Mouse (Mus musculus) CH12.LX (cell line): ENCODE results near the gene Ptprs. TPM values are rescaled to one million over a fixed set of nuclear protein-coding genes. Genes with fewer than 3 reads are reported as not detected.

Experiments used
- DNase-seq: peaks from one replicate; pipeline ENCODE4 v3.0.0-alpha.2; 2013; ENCODE audit errors: extremely low read depth
- H3K27ac ChIP-seq: 2 replicates; pipeline ENCODE4 v1.5.1; 2012; ENCODE audit warnings: low read depth, mild to moderate bottlenecking, control low read depth, moderate library complexity; ENCODE audit not compliant: insufficient read depth
- H3K27me3 ChIP-seq: replicated peaks from 2 replicates; pipeline ENCODE3; 2012; ENCODE audit warnings: inconsistent platforms
- H3K36me3 ChIP-seq, 2 experiments: replicated peaks in 1 of 2; 2 replicates each; pipeline versions ENCODE3 to v1.6.1; 2012; ENCODE audit warnings: inconsistent platforms in 1 of 2, low read length in 1 of 2, mild to moderate bottlenecking in 1 of 2, mixed read lengths in 1 of 2, moderate library complexity in 1 of 2; ENCODE audit not compliant: control insufficient read depth in 1 of 2, insufficient read depth in 1 of 2
- H3K4me1 ChIP-seq, 2 experiments: 2 replicates each; pipeline ENCODE4 v1.6.1; 2012; ENCODE audit warnings: inconsistent platforms in 1 of 2, moderate library complexity in 1 of 2; ENCODE audit not compliant: insufficient read depth in 2 of 2, control insufficient read depth in 1 of 2
- H3K4me2 ChIP-seq: 2 replicates; pipeline ENCODE4 v1.6.1; 2012; ENCODE audit warnings: low read depth, mild to moderate bottlenecking, control low read depth; ENCODE audit not compliant: poor library complexity, insufficient read depth, severe bottlenecking
- H3K4me3 ChIP-seq, 3 experiments: fragments of 150-350 bp in 1 of 3; sonication (generic) in 1 of 3; replicated peaks in 1 of 3; 2 replicates each; pipeline versions ENCODE3 to v1.5.1; 2011 to 2012; ENCODE audit warnings: low read depth in 2 of 3, low read length in 2 of 3, mild to moderate bottlenecking in 2 of 3, moderate library complexity in 2 of 3, control low read depth in 1 of 3, improper control_type of control experiment in 1 of 3, inconsistent platforms in 1 of 3, mixed read lengths in 1 of 3; ENCODE audit not compliant: poor library complexity in 1 of 3
- H3K79me2 ChIP-seq: replicated peaks from 2 replicates; pipeline ENCODE4 v1.6.1; 2012; ENCODE audit warnings: mild to moderate bottlenecking, moderate library complexity; ENCODE audit not compliant: control insufficient read depth, poor library complexity, insufficient read depth, severe bottlenecking; ENCODE audit errors: extremely low read depth
- H3K9ac ChIP-seq: 2 replicates; pipeline ENCODE4 v1.6.1; 2012; ENCODE audit warnings: low read depth, mild to moderate bottlenecking, control low read depth, moderate library complexity; ENCODE audit not compliant: insufficient read depth
- H3K9me3 ChIP-seq: replicated peaks from 2 replicates; pipeline ENCODE3; 2012; ENCODE audit warnings: low read length, inconsistent platforms, mixed read lengths
- BHLHE40 ChIP-seq: IDR thresholded peaks from 2 replicates; pipeline ENCODE4 v1.6.1; 2011; ENCODE audit warnings: mild to moderate bottlenecking, low read depth, low read length, improper control_type of control experiment
- CHD1 ChIP-seq: IDR thresholded peaks from 2 replicates; pipeline ENCODE4 v1.6.1; 2012; ENCODE audit warnings: low read depth, low read length, improper control_type of control experiment, inconsistent platforms
- CHD2 ChIP-seq: IDR thresholded peaks from 2 replicates; pipeline ENCODE4 v1.6.1; 2011; ENCODE audit warnings: low read length, improper control_type of control experiment
- CTCF ChIP-seq, 2 experiments: IDR thresholded peaks in 1 of 2; conservative IDR thresholded peaks in 1 of 2; 2 replicates each; pipeline ENCODE4 v1.5.1; 2011 to 2012; ENCODE audit warnings: low read depth in 2 of 2, low read length in 2 of 2, improper control_type of control experiment in 1 of 2, inconsistent platforms in 1 of 2, mild to moderate bottlenecking in 1 of 2, moderate library complexity in 1 of 2
- E2F4 ChIP-seq: IDR thresholded peaks from 2 replicates; pipeline ENCODE4 v1.6.1; 2011; ENCODE audit warnings: low read depth, low read length, improper control_type of control experiment; ENCODE audit not compliant: insufficient replicate concordance
- ELF1 ChIP-seq: IDR thresholded peaks from 2 replicates; pipeline ENCODE4 v1.6.1; 2014; ENCODE audit warnings: low read depth, mild to moderate bottlenecking, inconsistent platforms, low read length, improper control_type of control experiment
- EP300 ChIP-seq: IDR thresholded peaks from 2 replicates; pipeline ENCODE4 v1.6.1; 2011; ENCODE audit warnings: low read length, improper control_type of control experiment
- GABPA ChIP-seq: IDR thresholded peaks from 2 replicates; pipeline ENCODE4 v1.6.1; 2012; ENCODE audit warnings: low read depth, low read length, improper control_type of control experiment, inconsistent platforms; ENCODE audit not compliant: insufficient replicate concordance
- HCFC1 ChIP-seq: IDR thresholded peaks from 2 replicates; pipeline ENCODE4 v1.6.1; 2012; ENCODE audit warnings: low read depth, mild to moderate bottlenecking, inconsistent platforms, low read length, improper control_type of control experiment
- JUN ChIP-seq: IDR thresholded peaks from 2 replicates; pipeline ENCODE4 v1.6.1; 2011; ENCODE audit warnings: low read depth, mild to moderate bottlenecking, low read length, improper control_type of control experiment, moderate library complexity; ENCODE audit not compliant: insufficient read depth
- JUND ChIP-seq: conservative IDR thresholded peaks from 2 replicates; pipeline ENCODE4 v1.6.1; 2011; ENCODE audit warnings: low read depth, low read length, improper control_type of control experiment
- KAT2A ChIP-seq: IDR thresholded peaks from 2 replicates; pipeline ENCODE4 v1.6.1; 2012; ENCODE audit warnings: low read length, improper control_type of control experiment, inconsistent platforms; ENCODE audit not compliant: insufficient replicate concordance
- MAFK ChIP-seq: IDR thresholded peaks from 2 replicates; pipeline ENCODE4 v1.6.1; 2011; ENCODE audit warnings: low read length, improper control_type of control experiment; ENCODE audit not compliant: insufficient replicate concordance
- MAX ChIP-seq: IDR thresholded peaks from 2 replicates; pipeline ENCODE4 v1.6.1; 2011; ENCODE audit warnings: low read length, improper control_type of control experiment
- MAZ ChIP-seq: IDR thresholded peaks from 2 replicates; pipeline ENCODE4 v1.6.1; 2012; ENCODE audit warnings: low read depth, mild to moderate bottlenecking, inconsistent platforms, low read length, improper control_type of control experiment, moderate library complexity
- MEF2A ChIP-seq: IDR thresholded peaks from 2 replicates; pipeline ENCODE4 v1.6.1; 2014; ENCODE audit warnings: low read depth, mild to moderate bottlenecking, inconsistent platforms, low read length, improper control_type of control experiment, borderline replicate concordance
- MXI1 ChIP-seq: IDR thresholded peaks from 2 replicates; pipeline ENCODE4 v1.6.1; 2011; ENCODE audit warnings: mild to moderate bottlenecking, low read depth, low read length, improper control_type of control experiment
- MYC ChIP-seq: IDR thresholded peaks from 2 replicates; pipeline ENCODE4 v1.6.1; 2011; ENCODE audit warnings: low read depth, mild to moderate bottlenecking, improper control_type of control experiment, low read length
- PAX5 ChIP-seq: IDR thresholded peaks from 2 replicates; pipeline ENCODE4 v1.6.1; 2012; ENCODE audit warnings: low read length, inconsistent platforms, mixed read lengths
- POLR2A ChIP-seq: IDR thresholded peaks from 2 replicates; pipeline ENCODE4 v1.6.1; 2011; ENCODE audit warnings: low read depth, mild to moderate bottlenecking, improper control_type of control experiment, low read length
- POLR2AphosphoS2 ChIP-seq: IDR thresholded peaks from 2 replicates; pipeline ENCODE4 v1.6.1; 2011; ENCODE audit warnings: low read depth, low read length, improper control_type of control experiment
- RAD21 ChIP-seq: IDR thresholded peaks from 2 replicates; pipeline ENCODE4 v1.6.1; 2011; ENCODE audit warnings: low read depth, mild to moderate bottlenecking, low read length, improper control_type of control experiment, moderate library complexity
- RCOR1 ChIP-seq: conservative IDR thresholded peaks from 2 replicates; pipeline ENCODE4 v1.6.1; 2012; ENCODE audit warnings: low read depth, mild to moderate bottlenecking, inconsistent platforms, low read length, improper control_type of control experiment
- SIN3A ChIP-seq: IDR thresholded peaks from 2 replicates; pipeline ENCODE4 v1.6.1; 2012; ENCODE audit warnings: low read length, improper control_type of control experiment, inconsistent platforms
- SMC3 ChIP-seq: IDR thresholded peaks from 2 replicates; pipeline ENCODE4 v1.6.1; 2011; ENCODE audit warnings: low read depth, low read length, improper control_type of control experiment
- TBP ChIP-seq: conservative IDR thresholded peaks from 2 replicates; pipeline ENCODE4 v1.6.1; 2011; ENCODE audit warnings: low read depth, low read length, improper control_type of control experiment
- TCF12 ChIP-seq: IDR thresholded peaks from 2 replicates; pipeline ENCODE4 v1.6.1; 2014; ENCODE audit warnings: low read depth, mild to moderate bottlenecking, inconsistent platforms, low read length, improper control_type of control experiment
- USF2 ChIP-seq: conservative IDR thresholded peaks from 2 replicates; pipeline ENCODE4 v1.6.1; 2011; ENCODE audit warnings: low read depth, low read length, improper control_type of control experiment
- ZC3H11A ChIP-seq: IDR thresholded peaks from 2 replicates; pipeline ENCODE4 v1.6.1; 2012; ENCODE audit warnings: low read depth, mild to moderate bottlenecking, inconsistent platforms, low read length, improper control_type of control experiment
- ZKSCAN1 ChIP-seq: IDR thresholded peaks from 2 replicates; pipeline ENCODE4 v1.6.1; 2012; ENCODE audit warnings: low read depth, inconsistent platforms, low read length, improper control_type of control experiment, borderline replicate concordance
- ZMIZ1 ChIP-seq: IDR thresholded peaks from 2 replicates; pipeline ENCODE4 v1.6.1; 2012; ENCODE audit warnings: low read depth, mild to moderate bottlenecking, inconsistent platforms, low read length, improper control_type of control experiment
- dilution Hi-C: fragments of 300-500 bp; cut with MboI; formaldehyde crosslinking; loops from 2 replicates; pipeline ENCODE4 v1.14.3; 2020; ENCODE audit warnings: low sequenced_read_pairs; ENCODE audit not compliant: extremely low pct_unique_long_range_greater_than_20kb, extremely low pct_ligation_motif_present
- in situ Hi-C: fragments of 300-500 bp; cut with MboI; formaldehyde crosslinking; loops from 3 replicates; pipeline ENCODE4 v1.14.3; 2019; ENCODE audit warnings: low sequenced_read_pairs, low pct_ligation_motif_present, low pct_unique_long_range_greater_than_20kb, mixed read lengths
- polyA plus RNA-seq: library from polyadenylated mRNA; unstranded; fragments of >175 nt; gene quantifications from 2 replicates; pipeline ENCODE4 v1.2.1, GENCODE M21; 2012; ENCODE audit warnings: low read depth; ENCODE audit not compliant: insufficient read length
- total RNA-seq, 2 experiments: library from RNA; depleted of rRNA; stranded (reverse); fragments of 300-350 nt in 1 of 2; fragments of >200 nt in 1 of 2; gene quantifications; 2 replicates each; pipeline ENCODE4 v1.2.3; 2012 to 2014

Ptprs gene
- total and polyA plus RNA-seq, 3 experiments = 11.3 to 41.1 (median 27.0) TPM

GRCm38 (mm10) chr17:56457442-56457841, 18.8 kb downstream of the Ptprs start:
- Histone ChIP-seq H3K27ac (no peak overlapping the region), H3K9ac (no peak overlapping the region), H3K9me3 (no peaks in the 10 kb centered on the region), H3K4me3 (no peak overlapping the region), H3K4me1 (no peaks in the 10 kb centered on the region), H3K79me2 (no peaks in the 10 kb centered on the region), H3K36me3 (peaks cover 15 to 52% of the 10 kb centered on the region in 2 experiments), H3K27me3 (no peaks in the 10 kb centered on the region), H3K4me2 (no peak overlapping the region)
- no peak for DNase-seq
- in situ Hi-C loops (no loop called here), dilution Hi-C loops (no loop called here)
- TF ChIP-seq MAFK (no peak), MEF2A (no peak), CHD1 (no peak), KAT2A (no peak), JUN (no peak), RAD21 (peak; percentile 38), CHD2 (no peak), EP300 (no peak), PAX5 (no peak), MYC (no peak), POLR2AphosphoS2 (no peak), TBP (no peak), ZKSCAN1 (no peak), CTCF (conservative IDR thresholded peaks at IDR 0.05 in 1 of 2, IDR thresholded peaks at IDR 0.05 in 1 of 2; ENCODE audit: low read depth in 2 of 2, low read length in 2 of 2) (peak; percentile 29 to 60; a peak in 2 of 4 replicates), MAX (no peak), MXI1 (no peak), POLR2A (no peak), RCOR1 (no peak), MAZ (no peak), E2F4 (no peak), GABPA (no peak), JUND (no peak), HCFC1 (no peak), ELF1 (0 out of 2 replicates have a peak, but pooled peaks have one; percentile 10), ZC3H11A (no peak), ZMIZ1 (no peak), SMC3 (peak; percentile 49), SIN3A (no peak), BHLHE40 (no peak), TCF12 (no peak), USF2 (no peak)
